Mouse (Mus musculus): ENCODE measurements around the gene Fbxo22.
"Not testable (repeated sequence)": the region's sequence is repeated elsewhere in the genome, so short reads cannot be mapped to it uniquely, and the experiment has no call there.

Fbxo22 gene

GRCm38 (mm10) chr9:55236235-55237165 is 27.8 kb downstream of the Fbxo22 start:
- no peak for DNase-seq (ENCODE audit: low spot score)

DNA sequence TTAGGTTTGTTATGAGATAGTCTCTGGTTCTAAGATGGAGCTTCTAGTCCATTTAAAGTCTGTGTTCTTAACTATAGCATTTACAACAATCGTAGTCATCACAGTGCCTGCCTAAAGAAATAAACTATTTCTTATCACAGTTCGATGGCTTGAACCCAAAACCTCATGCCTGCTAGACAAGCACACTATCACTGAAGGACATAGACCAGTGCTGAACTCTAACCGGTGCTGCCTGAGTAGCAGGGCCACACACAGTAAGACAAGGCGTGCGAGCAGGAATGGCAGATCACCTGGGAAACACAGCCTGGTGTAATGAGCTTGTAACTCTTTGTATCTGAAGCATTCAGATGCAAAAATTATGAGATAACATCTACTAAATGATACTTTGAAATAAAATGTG is 32.1 kb downstream of the Fbxo22 start:
- no peak for DNase-seq (ENCODE audit: low spot score)

GRCm38 (mm10) chr9:55241863-55242685 is 33.3 kb downstream of the Fbxo22 start:
- no peak for DNase-seq (ENCODE audit: low spot score)

DNA sequence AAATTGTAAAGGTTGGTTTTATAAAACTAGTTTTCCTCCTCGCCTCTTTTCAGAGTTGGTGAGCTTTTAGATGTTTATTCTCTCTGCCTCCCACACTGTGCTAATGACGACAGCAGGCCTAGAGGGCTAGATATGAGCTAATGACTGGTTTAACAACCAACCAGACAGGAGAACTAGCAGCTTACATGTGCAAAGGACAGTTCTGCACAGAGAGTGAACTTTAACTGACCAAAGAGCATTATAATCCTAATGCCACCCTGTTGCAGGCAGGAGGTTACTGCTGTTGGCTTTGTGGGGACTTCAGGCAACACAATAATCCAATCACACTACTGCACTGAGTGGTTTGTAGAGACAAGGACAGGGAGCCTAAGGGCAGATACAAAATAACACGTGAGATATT is 34.6 kb downstream of the Fbxo22 start:
- no peak for DNase-seq (ENCODE audit: low spot score)

GRCm38 (mm10) chr9:55244079-55244478 is 35.4 kb downstream of the Fbxo22 start:
- no peak for DNase-seq (ENCODE audit: low spot score)

DNA sequence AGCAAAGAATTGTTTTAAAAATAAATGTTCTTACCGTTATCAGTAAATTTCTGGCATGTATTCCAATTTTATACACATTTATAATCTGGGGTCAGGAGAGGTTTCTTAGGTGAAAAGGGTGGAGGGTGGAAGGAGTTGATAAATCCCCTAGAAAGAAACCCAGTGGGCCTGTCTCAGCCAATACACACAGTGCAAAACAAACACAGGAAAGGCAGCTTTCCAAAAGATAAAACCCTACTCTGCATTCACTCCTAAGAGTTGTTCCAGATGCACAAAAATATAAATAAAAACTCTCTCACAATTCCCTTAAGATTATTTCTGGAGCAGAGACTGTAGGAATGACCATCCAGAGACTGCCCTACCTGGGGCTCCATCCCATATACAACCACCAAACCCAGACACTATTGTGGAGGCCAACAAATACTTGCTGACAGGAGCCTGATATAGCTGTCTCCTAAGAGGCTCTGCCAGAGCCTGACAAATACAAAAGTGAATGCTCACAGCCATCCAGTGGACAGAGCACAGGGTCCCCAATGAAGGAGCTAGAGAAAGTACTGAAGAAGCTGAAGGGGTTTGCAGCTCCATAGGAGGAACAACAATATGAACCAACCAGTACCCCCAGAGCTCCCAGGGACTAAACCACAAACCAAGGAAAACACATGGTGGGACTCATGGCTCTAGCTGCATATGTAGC is 36.5 kb downstream of the Fbxo22 start:
- DNase-seq (ENCODE audit: low spot score) = not testable (repeated sequence)

GRCm38 (mm10) chr9:55246440-55246839 is 37.7 kb downstream of the Fbxo22 start:
- DNase-seq (ENCODE audit: low spot score) = no peak

GRCm38 (mm10) chr9:55246918-55247317 is 38.2 kb downstream of the Fbxo22 start:
- no peak for DNase-seq (ENCODE audit: low spot score)

GRCm38 (mm10) chr9:55248465-55248864 is 39.7 kb downstream of the Fbxo22 start:
- DNase-seq (ENCODE audit: low spot score) = no peak

- DNase-seq (ENCODE audit: low spot score) = no peak
These were observed 42.0 kb downstream of the Fbxo22 start for GRCm38 (mm10) chr9:55250595-55251247.

- DNase-seq (ENCODE audit: low spot score) = not testable (repeated sequence)
These were observed 43.4 kb downstream of the Fbxo22 start for GRCm38 (mm10) chr9:55252097-55252496.

DNA sequence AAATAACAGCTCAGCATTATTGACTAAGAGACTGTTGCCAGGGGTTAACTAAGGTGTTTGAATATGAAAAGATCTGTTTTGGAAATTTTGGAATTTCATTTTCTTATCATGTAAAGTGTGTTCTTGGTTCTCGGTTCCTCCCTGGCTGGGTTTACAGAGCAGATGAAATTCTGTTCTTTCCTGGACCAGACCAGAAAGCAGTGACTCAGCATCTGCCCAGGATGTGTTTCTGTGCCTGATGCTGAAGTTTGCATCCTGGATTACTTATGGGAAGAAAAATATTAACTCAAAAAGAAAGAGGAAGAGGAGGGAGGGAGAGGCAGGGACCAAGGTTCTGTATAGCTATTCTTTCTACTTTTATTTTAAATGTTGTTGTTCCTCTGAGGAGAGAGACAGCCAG is 45.1 kb downstream of the Fbxo22 start:
- no peak for DNase-seq (ENCODE audit: low spot score)

GRCm38 (mm10) chr9:55255056-55255455 is 46.3 kb downstream of the Fbxo22 start:
- DNase-seq (ENCODE audit: low spot score) = no peak

GRCm38 (mm10) chr9:55255604-55256003 is 46.9 kb downstream of the Fbxo22 start:
- no peak for DNase-seq (ENCODE audit: low spot score)

GRCm38 (mm10) chr9:55257105-55257504 is 48.4 kb downstream of the Fbxo22 start:
- no peak for DNase-seq (ENCODE audit: low spot score)

DNA sequence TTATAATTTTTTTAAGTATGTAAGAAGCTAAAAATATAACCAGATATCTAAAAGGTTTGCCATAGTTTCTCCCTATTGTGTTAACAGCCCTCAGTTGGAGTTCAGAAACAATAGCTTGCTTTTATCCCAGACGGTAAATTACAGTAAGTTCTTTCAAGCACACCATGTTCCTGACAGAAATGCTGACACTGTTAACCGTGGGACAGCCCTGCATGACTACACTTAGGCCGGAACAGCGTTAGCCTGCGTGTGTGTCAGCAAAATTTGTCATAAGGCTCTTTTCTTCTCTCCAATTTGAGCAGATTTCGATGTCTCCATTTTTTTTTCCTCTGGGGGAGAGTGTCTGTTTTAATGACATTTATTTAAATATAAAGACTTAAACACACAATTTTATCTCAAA is 51.0 kb downstream of the Fbxo22 start:
- DNase-seq (ENCODE audit: low spot score) = no peak

DNA sequence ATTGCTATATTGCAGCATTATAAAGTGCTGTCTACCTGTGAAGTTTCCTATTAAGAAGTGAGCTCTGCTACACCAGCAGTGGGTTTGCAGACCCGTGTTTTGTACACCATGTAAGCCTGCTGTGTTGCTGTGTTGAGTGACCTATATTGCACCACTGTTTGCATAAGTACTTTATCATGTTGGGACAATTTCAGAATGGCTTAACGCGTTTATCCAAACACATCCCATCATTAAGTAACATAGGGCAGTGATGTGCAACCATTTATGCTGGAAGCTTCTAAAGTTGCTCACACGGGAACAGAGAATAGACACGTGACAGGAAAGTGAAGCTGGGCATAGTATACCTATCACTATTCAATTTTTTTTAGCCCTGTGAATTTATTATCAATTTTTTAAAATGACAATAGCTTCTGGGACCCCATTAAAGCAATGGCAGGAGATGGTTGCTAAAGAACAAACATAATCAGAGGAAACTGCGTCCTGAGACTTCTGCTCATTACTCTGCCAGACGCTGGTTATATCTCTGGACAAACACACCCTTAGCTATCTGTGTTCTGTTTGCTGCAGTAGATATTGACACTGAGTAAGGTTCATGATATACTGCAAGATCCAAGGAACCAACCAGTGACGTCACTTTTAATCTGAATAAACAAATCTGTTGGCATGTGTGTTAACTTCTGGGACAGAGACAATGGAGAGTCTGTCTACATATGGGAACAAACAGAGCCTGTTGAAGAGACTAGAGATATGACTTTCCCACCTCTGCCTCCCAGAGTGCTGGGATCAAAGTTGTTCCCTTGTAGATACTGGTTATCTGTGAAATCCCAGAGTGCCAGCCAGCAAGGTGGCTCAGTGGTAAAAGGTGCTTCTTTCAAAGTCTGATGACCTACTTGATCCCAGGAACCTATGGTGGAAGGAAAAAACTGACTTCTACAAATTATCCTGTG is 55.9 kb downstream of the Fbxo22 start:
- no peak for DNase-seq (ENCODE audit: low spot score)

DNA sequence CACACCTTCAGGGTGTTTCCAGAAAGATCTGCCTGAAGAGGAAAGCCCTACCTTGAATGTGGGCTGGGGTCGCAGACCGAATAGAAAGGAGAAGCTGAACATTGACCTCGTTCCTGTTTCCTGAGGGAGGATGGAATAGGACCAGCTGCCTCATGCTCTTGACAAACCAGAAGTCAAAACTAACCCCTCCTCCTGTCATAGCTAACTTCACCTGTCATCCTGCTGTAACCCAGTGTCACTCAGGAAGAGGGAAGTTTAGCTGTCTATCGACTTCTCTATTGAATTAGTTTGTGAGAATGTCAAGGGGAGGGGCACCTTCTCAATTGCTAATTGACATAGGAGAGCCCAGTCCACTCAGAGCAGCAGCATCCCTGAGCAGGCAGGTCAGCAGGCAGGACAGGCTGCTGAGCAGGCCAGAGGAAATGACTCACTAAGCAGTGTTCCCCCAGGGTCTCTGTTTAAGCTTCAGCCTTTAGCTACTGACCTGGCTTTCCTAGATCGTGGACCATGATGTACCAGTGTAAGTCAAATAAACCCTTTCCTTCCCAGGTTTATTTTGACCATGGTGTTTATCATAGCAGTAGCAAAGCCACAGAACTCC is 63.3 kb downstream of the Fbxo22 start:
- no peak for DNase-seq (ENCODE audit: low spot score)

DNA sequence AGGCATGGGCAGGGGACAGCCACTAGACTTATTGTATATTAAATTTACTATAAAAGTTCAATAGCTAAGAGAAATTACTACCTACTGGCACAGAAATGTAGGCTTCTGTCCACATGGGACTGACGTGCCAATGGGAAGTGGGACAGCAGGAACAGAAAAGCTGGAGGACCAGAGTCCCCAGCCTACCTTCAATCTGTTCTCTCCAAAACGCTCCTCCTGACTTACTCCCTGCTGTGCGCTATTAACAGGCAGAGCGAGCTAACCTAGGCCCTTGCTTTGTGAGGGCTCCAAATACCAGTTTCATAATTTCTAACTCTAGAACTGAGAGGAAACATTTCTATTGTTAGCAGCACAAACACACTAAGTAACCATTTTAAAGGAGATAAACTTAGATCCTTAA is 65.2 kb downstream of the Fbxo22 start:
- no peak for DNase-seq (ENCODE audit: low spot score)
